Mouse (Mus musculus) macrophage (primary cell): ENCODE measurements around the gene Mapk8ip1. TPM values are rescaled to one million over a fixed set of nuclear protein-coding genes. Genes with fewer than 3 reads are reported as not detected.

Experiments
- H3K27ac ChIP-seq: fragments of 350-480 bp; formaldehyde crosslinking; 2 replicates; pipeline ENCODE4 v1.9.0; 2021
- H3K36me3 ChIP-seq: fragments of 350-480 bp; formaldehyde crosslinking; 2 replicates; pipeline ENCODE4 v1.9.0; 2021; ENCODE audit errors: inconsistent target
- H3K4me3 ChIP-seq: fragments of 350-480 bp; formaldehyde crosslinking; 2 replicates; pipeline ENCODE4 v1.9.0; 2021; ENCODE audit errors: inconsistent target
- H3K79me2 ChIP-seq: fragments of 350-480 bp; formaldehyde crosslinking; 2 replicates; pipeline ENCODE4 v1.9.0; 2021; ENCODE audit errors: inconsistent target
- WGBS: methylation state at CpG from one replicate; pipeline ENCODE4 v1.1.7; 2026; ENCODE audit warnings: inconsistent platforms; ENCODE audit not compliant: missing documents; 5-methylcytosine and 5-hydroxymethylcytosine counted together
- polyA plus RNA-seq: library from polyadenylated mRNA; stranded (reverse); fragments of 250-400 nt; gene quantifications from 3 replicates; pipeline ENCODE4 v1.2.4, GENCODE M21; 2018; ENCODE audit warnings: inconsistent platforms

Gene Mapk8ip1
- polyA plus RNA-seq, 1 experiment from 2014 or later, result 0.09 TPM

GRCm38 (mm10) chr2:92364086-92364485 is 37.0 kb downstream of the Mapk8ip1 start:
- Histone ChIP-seq H3K4me3 (no peak overlapping the region), H3K27ac (no peak overlapping the region), H3K36me3 (peaks cover 33% of the 10 kb centered on the region), H3K79me2 (no peaks in the 10 kb centered on the region)
- WGBS, result 91% methylated on average over 4 of the region's 4 CpGs

GRCm38 (mm10) chr2:92362571-92363228 is 38.4 kb downstream of the Mapk8ip1 start:
- Histone ChIP-seq H3K79me2 (no peaks in the 10 kb centered on the region), H3K36me3 (peaks cover 47% of the 10 kb centered on the region), H3K27ac (no peak overlapping the region), H3K4me3 (no peak overlapping the region)
- 97% methylated on average over 6 of the region's 6 CpGs for WGBS

DNA sequence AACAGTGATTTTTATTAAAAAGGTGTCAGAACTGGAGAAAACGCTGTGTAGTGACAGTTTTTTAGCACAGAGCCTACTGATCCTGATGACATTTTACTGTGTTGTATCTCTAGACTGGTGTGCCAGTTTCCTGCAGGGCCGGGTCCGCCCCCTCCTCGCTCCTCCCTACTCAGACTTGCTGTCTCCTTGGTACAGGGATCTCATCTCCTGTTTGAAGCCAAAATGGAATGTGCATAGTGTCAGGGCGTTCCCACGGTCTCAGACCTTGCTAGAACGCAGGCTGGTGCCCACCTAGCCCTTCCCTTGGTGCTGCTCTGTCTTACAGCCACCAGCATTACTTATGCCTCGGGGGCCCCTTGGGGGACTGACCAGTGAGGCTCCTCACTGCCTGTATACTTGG is 39.3 kb downstream of the Mapk8ip1 start:
- peaks cover 56% of the 10 kb centered on the region for H3K36me3 ChIP-seq
- 96% methylated on average over 8 of the region's 8 CpGs for WGBS
- H3K27ac ChIP-seq, result no peak overlapping the region
- H3K4me3 ChIP-seq, result no peak overlapping the region
- no peaks in the 10 kb centered on the region for H3K79me2 ChIP-seq

DNA sequence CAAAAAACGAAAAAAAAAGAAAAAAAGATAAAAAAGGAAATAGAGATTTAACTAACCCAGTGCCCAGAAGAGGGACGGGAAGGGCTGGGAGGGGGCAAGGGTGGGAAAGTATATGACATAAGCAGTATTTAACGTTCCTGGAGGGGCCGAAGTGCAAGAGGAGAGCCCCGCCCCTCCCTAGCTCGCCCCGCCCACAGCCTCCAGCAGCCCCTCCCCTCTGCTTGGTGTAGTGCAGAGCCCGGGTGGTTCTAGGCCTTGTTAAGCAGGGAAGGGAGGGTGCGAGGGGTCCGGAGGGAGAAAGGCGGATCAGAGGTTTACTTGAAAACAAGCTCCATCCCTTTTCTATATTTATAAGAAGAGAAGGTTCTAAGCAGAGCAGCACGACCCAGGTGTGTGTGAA is 40.2 kb downstream of the Mapk8ip1 start:
- 88% methylated on average over 6 of the region's 12 CpGs for WGBS
- H3K27ac ChIP-seq, result no peak overlapping the region
- H3K79me2 ChIP-seq, result no peaks in the 10 kb centered on the region
- peaks cover 62% of the 10 kb centered on the region for H3K36me3 ChIP-seq
- H3K4me3 ChIP-seq, result no peak overlapping the region

- H3K27ac ChIP-seq, result no peak overlapping the region
- 94% methylated on average over 20 of the region's 25 CpGs for WGBS
These were observed 40.8 kb downstream of the Mapk8ip1 start for GRCm38 (mm10) chr2:92360186-92360823.

DNA sequence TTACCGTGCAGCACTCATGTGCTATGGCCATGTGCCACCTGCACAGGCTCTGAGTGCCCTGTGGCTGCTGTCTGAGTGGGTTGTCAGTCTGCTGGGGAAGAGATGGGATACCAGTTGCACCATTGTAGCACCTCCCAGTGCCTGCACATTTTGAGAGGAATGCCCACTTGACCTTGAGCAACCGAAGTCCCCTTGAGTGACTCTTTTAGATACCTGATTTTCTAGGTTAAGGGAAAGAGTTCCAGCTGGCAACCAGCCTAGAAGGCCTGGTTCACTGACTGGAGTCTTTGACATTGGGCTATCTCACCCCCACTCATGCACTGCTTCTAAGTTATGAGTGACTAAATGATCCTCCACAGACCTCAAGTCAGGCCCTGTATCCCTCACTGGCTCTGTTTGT is 41.8 kb downstream of the Mapk8ip1 start:
- Histone ChIP-seq H3K27ac (no peak overlapping the region), H3K4me3 (no peak overlapping the region), H3K36me3 (peaks cover 64% of the 10 kb centered on the region), H3K79me2 (no peaks in the 10 kb centered on the region)
- WGBS, result 90% methylated on average over 2 of the region's 2 CpGs

More at GRCm38 (mm10) chr2:92360186-92360823, 40.8 kb downstream of the Mapk8ip1 start:
- Histone ChIP-seq H3K79me2 (no peaks in the 10 kb centered on the region), H3K4me3 (no peak overlapping the region), H3K36me3 (peaks cover 62% of the 10 kb centered on the region)

DNA sequence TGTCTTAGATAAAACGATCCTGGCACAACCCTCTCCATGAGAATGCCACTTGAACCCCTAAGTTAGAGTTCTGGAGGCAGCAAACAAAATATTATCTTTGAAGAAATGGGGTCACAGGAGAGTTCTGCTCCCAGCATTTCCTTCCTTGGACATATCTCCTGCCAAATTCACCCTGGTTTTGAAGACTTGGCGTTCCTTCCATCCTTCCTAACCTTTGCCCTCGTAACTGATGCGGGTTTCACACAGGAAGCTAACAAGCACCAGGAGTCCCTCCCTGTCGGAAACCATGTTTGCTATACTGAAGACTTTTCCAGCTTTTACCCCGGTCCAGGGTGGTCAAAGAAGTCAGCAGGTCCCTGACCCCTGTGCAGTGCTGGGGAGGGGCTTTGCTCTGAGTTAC is 46.8 kb downstream of the Mapk8ip1 start:
- H3K36me3 ChIP-seq, result peaks cover 81% of the 10 kb centered on the region
- no peaks in the 10 kb centered on the region for H3K79me2 ChIP-seq
- 90% methylated on average over 6 of the region's 6 CpGs for WGBS
- no peak overlapping the region for H3K27ac ChIP-seq
- no peak overlapping the region for H3K4me3 ChIP-seq

GRCm38 (mm10) chr2:92353402-92353801 is 47.7 kb downstream of the Mapk8ip1 start:
- Histone ChIP-seq H3K36me3 (peaks cover 81% of the 10 kb centered on the region), H3K79me2 (no peaks in the 10 kb centered on the region), H3K4me3 (no peak overlapping the region), H3K27ac (no peak overlapping the region)
- WGBS, result 93% methylated on average over 5 of the region's 5 CpGs

DNA sequence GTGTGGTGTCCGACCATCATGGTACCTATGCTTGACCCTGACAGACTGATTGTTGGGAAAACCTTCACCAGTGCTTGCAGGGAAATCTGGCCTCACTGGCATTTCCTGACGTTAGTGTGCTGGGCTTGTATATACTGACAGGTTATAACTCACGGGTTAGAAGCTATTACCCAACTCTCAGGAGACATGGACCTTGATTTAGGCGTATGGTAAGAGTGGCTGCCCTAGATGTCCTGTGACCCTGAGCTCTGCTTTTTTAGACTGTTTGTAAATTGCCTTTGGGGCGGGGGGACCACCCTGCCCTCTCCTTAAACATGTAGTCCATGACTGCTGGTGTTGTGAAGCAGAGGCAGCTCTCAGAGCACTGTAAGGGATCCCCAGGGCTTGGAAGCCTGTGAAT is 50.4 kb downstream of the Mapk8ip1 start:
- H3K79me2 ChIP-seq, result no peaks in the 10 kb centered on the region
- peaks cover 72% of the 10 kb centered on the region for H3K36me3 ChIP-seq
- WGBS, result 87% methylated on average over 5 of the region's 5 CpGs
- H3K27ac ChIP-seq, result no peak overlapping the region
- no peak overlapping the region for H3K4me3 ChIP-seq

DNA sequence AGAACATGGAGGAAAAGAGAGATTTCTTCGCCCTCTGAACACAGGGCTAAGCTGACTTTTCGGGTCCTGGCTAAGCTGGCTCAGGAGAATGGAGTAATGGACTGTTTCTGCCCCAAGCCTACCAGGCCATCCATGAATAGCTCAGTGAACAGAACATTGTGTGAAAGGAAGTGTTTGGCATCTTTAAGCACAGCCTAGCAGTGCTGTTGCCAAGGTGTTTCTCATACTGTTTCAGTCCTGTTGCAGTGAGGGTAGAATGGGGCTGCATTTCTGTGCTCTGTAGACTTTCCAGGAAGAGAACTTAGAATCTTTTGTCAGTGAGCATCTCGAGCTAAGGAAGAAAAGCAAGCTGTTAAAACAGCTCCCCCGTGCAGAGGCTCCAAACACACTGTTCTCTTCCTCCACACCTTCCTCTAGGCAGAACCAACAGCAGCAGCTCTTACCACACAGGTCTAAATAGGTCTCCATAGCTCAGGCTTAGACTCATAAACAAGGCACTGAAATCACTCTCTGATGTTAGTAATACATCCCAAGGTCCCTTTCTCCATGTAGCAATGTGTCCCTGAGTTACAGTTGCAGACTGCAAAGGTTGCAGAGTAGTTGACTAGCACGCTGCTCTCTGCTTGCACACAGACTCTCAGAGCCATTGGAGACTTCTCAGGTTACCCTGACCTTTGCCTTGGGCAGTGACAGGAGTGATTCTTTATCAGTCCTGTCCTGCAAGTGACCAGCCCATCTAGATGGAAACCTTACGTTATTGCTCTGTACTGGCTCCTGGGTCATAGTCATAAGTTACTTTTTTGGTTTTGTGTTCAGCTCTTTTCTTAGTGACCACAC is 51.3 kb downstream of the Mapk8ip1 start:
- H3K36me3 ChIP-seq, result peaks cover 79% of the 10 kb centered on the region
- no peaks in the 10 kb centered on the region for H3K79me2 ChIP-seq
- WGBS, result 96% methylated on average over 6 of the region's 6 CpGs

DNA sequence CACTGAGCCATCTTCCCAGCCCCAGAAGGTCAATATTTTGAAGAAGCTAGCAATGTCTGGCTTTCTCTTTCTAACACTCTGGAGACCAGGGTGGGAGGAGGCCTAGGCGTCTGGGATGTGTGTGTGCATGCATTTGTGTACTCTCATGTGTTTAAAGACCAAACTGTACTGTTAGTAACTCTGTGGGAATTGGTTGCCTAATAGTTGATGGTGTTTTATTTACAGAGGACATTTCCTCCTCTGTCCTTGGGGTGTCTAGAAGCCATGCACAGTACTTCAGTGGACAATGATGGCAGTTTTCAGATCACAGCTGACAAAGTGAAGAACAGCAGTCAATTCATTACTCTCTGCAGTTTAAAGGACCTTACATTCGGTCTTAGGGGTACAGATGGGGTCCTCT is 53.9 kb downstream of the Mapk8ip1 start:
- peaks cover 63% of the 10 kb centered on the region for H3K36me3 ChIP-seq
- 95% methylated on average over 2 of the region's 2 CpGs for WGBS
- no peak overlapping the region for H3K27ac ChIP-seq
- H3K79me2 ChIP-seq, result no peaks in the 10 kb centered on the region
- H3K4me3 ChIP-seq, result no peak overlapping the region

More for the DNA sequence above, 51.3 kb downstream of the Mapk8ip1 start:
- H3K4me3 ChIP-seq, result no peak overlapping the region
- H3K27ac ChIP-seq, result no peak overlapping the region

DNA sequence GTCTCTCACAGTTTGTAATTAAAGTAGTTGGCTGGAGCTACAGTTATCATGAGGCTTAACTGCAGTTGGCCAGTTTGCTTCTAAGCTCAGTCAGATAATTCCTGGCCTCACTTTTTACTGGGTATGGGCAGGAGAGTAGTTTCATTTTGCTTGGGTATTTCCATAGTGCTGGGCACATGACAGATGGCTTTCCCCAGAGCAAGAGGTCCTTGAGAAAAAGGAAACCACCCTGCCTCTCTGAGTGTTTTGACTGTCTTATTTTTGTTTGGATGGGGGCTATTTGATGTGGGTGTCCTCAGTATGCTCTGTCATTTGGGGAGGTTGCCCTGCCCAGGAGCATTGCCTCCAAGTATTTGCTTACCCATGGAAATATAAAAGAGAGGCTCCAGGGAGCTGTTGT is 58.6 kb downstream of the Mapk8ip1 start:
- Histone ChIP-seq H3K79me2 (no peaks in the 10 kb centered on the region), H3K4me3 (no peak overlapping the region), H3K36me3 (peaks cover 21% of the 10 kb centered on the region), H3K27ac (no peak overlapping the region)
